ENCODE assay signal across 12 mouse cellular contexts in genomic region chr7:82339214-82339613, GRCm38 (mm10). TPM values are rescaled to one million over a fixed set of nuclear protein-coding genes. Genes with fewer than 3 reads are reported as not detected.
A peak's percentile ranks its signal among the peaks of the same experiment; 100 is the strongest.
DNase-seq lines count a peak whose midpoint lies in the region; ATAC-seq and TF ChIP-seq lines count a peak whose summit lies in the region.
"Had no signal": no experiment of that assay in that cellular context is flagged by ENCODE, and none has a peak within 500 bp of the region (broad histone marks: within the 10 kb centered on the region; RNA-seq: fewer than 3 reads in every experiment).

No protein-coding gene starts in this region.

- H3K9me3 ChIP-seq in heart, embryonic 12.5 days (replicated peaks) = no peaks in the 10 kb centered on the region
- H3K9me3 ChIP-seq in lung, embryonic 14.5 days (ENCODE audit: low read depth, low read length) = no peaks in the 10 kb centered on the region
- peaks cover 4% of the 10 kb centered on the region for H3K9me3 ChIP-seq in CH12.LX (replicated peaks; ENCODE audit: low read length)
- H3K9me3 ChIP-seq: forebrain, embryonic 10.5 days; heart, embryonic 15.5 days had no signal

- dilution Hi-C loops in CH12.LX (cut with MboI; ENCODE audit: extremely low pct_ligation_motif_present, extremely low pct_unique_long_range_greater_than_20kb, low sequenced_read_pairs) = no loop called here

- no peak for TF ChIP-seq POLR2A in CH12.LX (IDR thresholded peaks at IDR 0.05; ENCODE audit: low read depth, low read length)
- no peak for TF ChIP-seq POLR2A in cortical plate, adult 2 months (IDR thresholded peaks at IDR 0.05; ENCODE audit: extremely low read depth, insufficient read depth, low read length)

- TF ChIP-seq RAD21 in CH12.LX (IDR thresholded peaks at IDR 0.05; ENCODE audit: low read depth, low read length) = peak; percentile 61

- H3K9ac ChIP-seq in heart, embryonic 12.5 days = no peak overlapping the region
- H3K9ac ChIP-seq in lung, embryonic 14.5 days = no peak overlapping the region
- no peak overlapping the region for H3K9ac ChIP-seq in CH12.LX (ENCODE audit: insufficient read depth, low read depth)
- H3K9ac ChIP-seq: heart, embryonic 15.5 days had no signal

- H3K4me1 ChIP-seq in heart, embryonic 12.5 days (replicated peaks) = peaks cover 20% of the 10 kb centered on the region
- H3K4me1 ChIP-seq in lung, embryonic 14.5 days (ENCODE audit: insufficient read depth) = no peaks in the 10 kb centered on the region
- H3K4me1 ChIP-seq in CH12.LX (ENCODE audit: control insufficient read depth in 1 of 2, insufficient read depth in 2 of 2) = peaks cover 0 to 6% of the 10 kb centered on the region in 2 experiments; a peak in 2 of 4 replicates
- no peaks in the 10 kb centered on the region for H3K4me1 ChIP-seq in cortical plate, adult 2 months (ENCODE audit: control insufficient read depth, insufficient read depth, low read length)

- no peak for TF ChIP-seq EP300 in CH12.LX (IDR thresholded peaks at IDR 0.05; ENCODE audit: low read length)

- H3K36me3 ChIP-seq in heart, embryonic 12.5 days = no peaks in the 10 kb centered on the region
- H3K36me3 ChIP-seq in lung, embryonic 14.5 days (ENCODE audit: insufficient read depth) = no peaks in the 10 kb centered on the region
- no peaks in the 10 kb centered on the region for H3K36me3 ChIP-seq in CH12.LX (replicated peaks in 1 of 2; ENCODE audit: control insufficient read depth in 1 of 2, insufficient read depth in 1 of 2, low read length in 1 of 2)
- H3K36me3 ChIP-seq: forebrain, embryonic 10.5 days; heart, embryonic 15.5 days had no signal

- in situ Hi-C loops in CH12.LX (cut with MboI; ENCODE audit: low pct_ligation_motif_present, low pct_unique_long_range_greater_than_20kb, low sequenced_read_pairs) = no loop called here

- peak; percentile 83 for DNase-seq in heart, adult 11 months
- DNase-seq in lung, embryonic 14.5 days = peak; percentile 38
- DNase-seq in lung, postnatal 4 days = no peak
- peak; percentile 45 for DNase-seq in CH12.LX (ENCODE audit: extremely low read depth)
- DNase-seq in gastrocnemius, postnatal 10 days = no peak
- DNase-seq in cerebellum, adult 9-11 months = no peak
- DNase-seq: embryo, embryonic 11 days; kidney, adult 18-20 months had no signal

- H3K4me3 ChIP-seq in heart, embryonic 12.5 days = no peak overlapping the region
- H3K4me3 ChIP-seq in lung, embryonic 14.5 days (ENCODE audit: low read depth, low read length) = no peak overlapping the region
- H3K4me3 ChIP-seq in CH12.LX (replicated peaks in 1 of 3; ENCODE audit: low read depth in 2 of 3, low read length in 2 of 3, poor library complexity in 1 of 3) = no peak overlapping the region
- no peak overlapping the region for H3K4me3 ChIP-seq in cortical plate, adult 2 months (ENCODE audit: insufficient read depth, low read length)
- H3K4me3 ChIP-seq: forebrain, embryonic 10.5 days; heart, embryonic 15.5 days had no signal

- H3K4me2 ChIP-seq in heart, embryonic 12.5 days = no peak overlapping the region
- no peak overlapping the region for H3K4me2 ChIP-seq in lung, embryonic 14.5 days
- H3K4me2 ChIP-seq in CH12.LX (ENCODE audit: insufficient read depth, low read depth, poor library complexity, severe bottlenecking) = no peak overlapping the region
- H3K4me2 ChIP-seq: heart, embryonic 15.5 days had no signal

- peaks cover 49% of the 10 kb centered on the region for H3K27me3 ChIP-seq in heart, embryonic 12.5 days (replicated peaks)
- H3K27me3 ChIP-seq in lung, embryonic 14.5 days (ENCODE audit: insufficient read depth, low read length) = peaks cover 44% of the 10 kb centered on the region
- no peaks in the 10 kb centered on the region for H3K27me3 ChIP-seq in CH12.LX (replicated peaks)

- H3K27ac ChIP-seq in heart, embryonic 12.5 days (ENCODE audit: poor library complexity, severe bottlenecking) = no peak overlapping the region
- H3K27ac ChIP-seq in lung, embryonic 14.5 days (ENCODE audit: low read depth) = no peak overlapping the region
- no peak overlapping the region for H3K27ac ChIP-seq in CH12.LX (ENCODE audit: insufficient read depth, low read depth)
- no peak overlapping the region for H3K27ac ChIP-seq in cortical plate, adult 2 months (ENCODE audit: insufficient read depth, low read length)
- H3K27ac ChIP-seq: forebrain, embryonic 10.5 days; heart, embryonic 15.5 days had no signal

- WGBS in heart, embryonic 12.5 days = 42% methylated on average over 3 of the region's 3 CpGs
- WGBS in lung, embryonic 14.5 days = 50% methylated on average over 3 of the region's 3 CpGs

- TF ChIP-seq CTCF in lung, embryonic 14.5 days (IDR thresholded peaks at IDR 0.05; ENCODE audit: low read depth) = peak; percentile 68
- TF ChIP-seq CTCF in CH12.LX (conservative IDR thresholded peaks at IDR 0.05 in 1 of 2, IDR thresholded peaks at IDR 0.05 in 1 of 2; ENCODE audit: low read depth in 2 of 2, low read length in 2 of 2) = peak; percentile 68 to 86
- peak; percentile 63 for TF ChIP-seq CTCF in cortical plate, adult 2 months (IDR thresholded peaks at IDR 0.05; ENCODE audit: extremely low read depth, insufficient read depth, low read length)

- no peaks in the 10 kb centered on the region for H3K79me2 ChIP-seq in CH12.LX (replicated peaks; ENCODE audit: control insufficient read depth, extremely low read depth, insufficient read depth, poor library complexity, severe bottlenecking)

- ATAC-seq in heart, embryonic 12.5 days (ENCODE audit: insufficient number of reproducible peaks, low FRiP score) = no peak
- no peak for ATAC-seq in lung, embryonic 14.5 days (ENCODE audit: insufficient read depth)

TF ChIP-seq in CH12.LX, 34 proteins besides CTCF, POLR2A, EP300 and RAD21:
- TF ChIP-seq MAFK (IDR thresholded peaks at IDR 0.05; ENCODE audit: insufficient replicate concordance, low read length) = no peak
- TF ChIP-seq SMC3 (IDR thresholded peaks at IDR 0.05; ENCODE audit: low read depth, low read length) = peak; percentile 30; the same call in 1 of the 2 replicates
TF ChIP-seq in CH12.LX: peak in this region for 1.

RNA-seq across cellular contexts. Expression of gene Adamtsl3, which starts 3.7 kb away (rescaled TPM):
- polyA plus RNA-seq in heart, embryonic 12.5 days (2016; fragmentation: Nextera tagmentation; extraction: Ambion mirVana) = 0.57 and 0.63 TPM in 2 replicates
- 0.58 and 0.93 TPM in 2 replicates for polyA plus RNA-seq in lung, embryonic 14.5 days (2014; fragmentation: Nextera tagmentation; extraction: Ambion mirVana)
- total RNA-seq in CH12.LX (2012; rRNA removed) (not detected in 2 replicates), CH12.LX (2014; rRNA removed) (not detected in 2 replicates)
- not detected in 2 replicates for polyA plus RNA-seq in CH12.LX (2012; ENCODE audit: insufficient read length, low read depth)
- 0.57 and 1.1 TPM in 2 replicates for polyA plus RNA-seq in cortical plate, adult 2 months (2012; rRNA removed)
- total RNA-seq in gastrocnemius, postnatal 10 days (2021) = 10 to 100 TPM; 11.1 to 12.3 TPM
- polyA plus RNA-seq: forebrain, embryonic 10.5 days had no signal

Comparison
In these comparisons a context has a peak if more than half of its experiments do, and no peak if none do; other contexts are left out.
1. DNase-seq: peak in heart, adult 11 months (single experiment), lung, embryonic 14.5 days (single experiment) and CH12.LX (single experiment); none in lung, postnatal 4 days (0 of 2), gastrocnemius, postnatal 10 days (single experiment) and cerebellum, adult 9-11 months (single experiment).
2. Peak in every context shown above with its lines, with median percentiles within 50 percentile points of each other: CTCF ChIP-seq.